Mouse (Mus musculus) cerebellum, postnatal 10 days (tissue): ENCODE results near the gene Ypel2.
A peak's percentile ranks its signal among the peaks of the same experiment; 100 is the strongest.

Experiments
- DNase-seq, 2 experiments: peaks; one replicate each; pipeline ENCODE4 v3.0.0; 2021; ENCODE audit warnings: mixed read lengths in 2 of 2

Ypel2 gene

GRCm38 (mm10) chr11:86929531-86929930, 64.0 kb downstream of the Ypel2 start:
- DNase-seq, result no peak

GRCm38 (mm10) chr11:86925085-86925638, 68.3 kb downstream of the Ypel2 start:
- no peak for DNase-seq

GRCm38 (mm10) chr11:86924629-86925028, 68.9 kb downstream of the Ypel2 start:
- DNase-seq, result no peak

GRCm38 (mm10) chr11:86923654-86924053, 69.9 kb downstream of the Ypel2 start:
- DNase-seq, result no peak

GRCm38 (mm10) chr11:86922029-86922428, 71.5 kb downstream of the Ypel2 start:
- DNase-seq, result no peak

GRCm38 (mm10) chr11:86921335-86921734, 72.2 kb downstream of the Ypel2 start:
- no peak for DNase-seq

GRCm38 (mm10) chr11:86920111-86921080, 73.1 kb downstream of the Ypel2 start:
- DNase-seq, result peak; percentile 55 to 63

GRCm38 (mm10) chr11:86919468-86919867, 74.0 kb downstream of the Ypel2 start:
- no peak for DNase-seq

GRCm38 (mm10) chr11:86917536-86917935, 76.0 kb downstream of the Ypel2 start:
- DNase-seq, result no peak

- DNase-seq, result no peak
Measured at GRCm38 (mm10) chr11:86916596-86917249, 76.8 kb downstream of the Ypel2 start.

- DNase-seq, result no peak
Measured at GRCm38 (mm10) chr11:86914329-86914728, 79.2 kb downstream of the Ypel2 start.

GRCm38 (mm10) chr11:86910244-86910643, 83.3 kb downstream of the Ypel2 start:
- no peak for DNase-seq

GRCm38 (mm10) chr11:86909028-86909427, 84.5 kb downstream of the Ypel2 start:
- DNase-seq, result no peak

GRCm38 (mm10) chr11:86907889-86908590, 85.5 kb downstream of the Ypel2 start:
- no peak for DNase-seq

- DNase-seq, result no peak
Measured at GRCm38 (mm10) chr11:86906767-86907662, 86.5 kb downstream of the Ypel2 start.

GRCm38 (mm10) chr11:86906257-86906656, 87.2 kb downstream of the Ypel2 start:
- no peak for DNase-seq

GRCm38 (mm10) chr11:86905261-86905660, 88.2 kb downstream of the Ypel2 start:
- DNase-seq, result no peak

- no peak for DNase-seq
Measured at GRCm38 (mm10) chr11:86904706-86905105, 88.8 kb downstream of the Ypel2 start.

GRCm38 (mm10) chr11:86898367-86898766, 95.1 kb downstream of the Ypel2 start:
- peak; percentile 64 to 66 for DNase-seq

GRCm38 (mm10) chr11:86895567-86895966, 97.9 kb downstream of the Ypel2 start:
- no peak for DNase-seq

GRCm38 (mm10) chr11:86895156-86895555, 98.4 kb downstream of the Ypel2 start:
- DNase-seq, result no peak

GRCm38 (mm10) chr11:86894171-86894577, 99.3 kb downstream of the Ypel2 start:
- DNase-seq, result peak; percentile 93
